11 mouse cellular contexts compared by ENCODE assay signal in the genomic region with DNA sequence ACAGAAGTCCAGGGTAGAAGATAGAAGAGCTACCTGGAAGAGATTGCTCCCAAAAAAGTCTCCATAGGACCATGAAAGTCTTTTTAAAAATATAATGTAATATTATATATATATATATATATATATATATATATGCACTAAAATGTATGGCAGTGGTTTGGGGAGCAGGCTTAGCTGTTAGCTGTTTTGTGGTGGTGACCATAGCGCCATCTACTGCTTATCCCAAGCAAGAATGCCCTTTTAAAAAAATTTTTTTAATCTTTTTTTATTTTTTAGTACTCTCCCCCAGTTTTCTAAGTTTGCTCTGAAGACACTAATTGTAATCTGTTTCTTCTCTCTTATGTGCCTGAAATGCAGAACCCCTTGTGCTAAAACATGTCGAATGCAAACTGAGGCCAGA.
DNase-seq lines count a peak whose midpoint lies in the region; ATAC-seq and TF ChIP-seq lines count a peak whose summit lies in the region.
"Had no signal": no experiment of that assay in that cellular context is flagged by ENCODE, and none has a peak within 500 bp of the region (broad histone marks: within the 10 kb centered on the region; RNA-seq: fewer than 3 reads in every experiment).

No protein-coding gene starts in this region.

- no peaks in the 10 kb centered on the region for H3K4me1 ChIP-seq in kidney, postnatal 0 days (replicated peaks; ENCODE audit: insufficient read depth, low read length)
- H3K4me1 ChIP-seq in midbrain, postnatal 0 days (ENCODE audit: insufficient read depth, low read length), result no peaks in the 10 kb centered on the region
- no peaks in the 10 kb centered on the region for H3K4me1 ChIP-seq in midbrain, embryonic 11.5 days (ENCODE audit: control insufficient read depth, insufficient read depth, low read length)
- H3K4me1 ChIP-seq: embryonic facial prominence, embryonic 13.5 days; heart, embryonic 13.5 days had no signal

- ATAC-seq in kidney, postnatal 0 days (replicated peaks; ENCODE audit: low FRiP score, low read depth), result no peak
- no peak for ATAC-seq in midbrain, postnatal 0 days (ENCODE audit: low FRiP score)
- no peak for ATAC-seq in midbrain, embryonic 11.5 days (ENCODE audit: low FRiP score)

- no peak overlapping the region for H3K9ac ChIP-seq in kidney, postnatal 0 days (ENCODE audit: low read depth, low read length)
- H3K9ac ChIP-seq in midbrain, postnatal 0 days (replicated peaks; ENCODE audit: low read length, poor library complexity, severe bottlenecking), result no peak overlapping the region
- H3K9ac ChIP-seq in midbrain, embryonic 11.5 days (ENCODE audit: low read length), result no peak overlapping the region
- H3K9ac ChIP-seq: embryonic facial prominence, embryonic 13.5 days; heart, embryonic 13.5 days had no signal

- no peak overlapping the region for H3K4me2 ChIP-seq in kidney, postnatal 0 days (ENCODE audit: low read length)
- H3K4me2 ChIP-seq in midbrain, postnatal 0 days (ENCODE audit: low read depth, low read length, poor library complexity, severe bottlenecking), result no peak overlapping the region
- no peak overlapping the region for H3K4me2 ChIP-seq in midbrain, embryonic 11.5 days
- H3K4me2 ChIP-seq: embryonic facial prominence, embryonic 13.5 days; heart, embryonic 13.5 days had no signal

- no peak overlapping the region for H3K4me3 ChIP-seq in kidney, postnatal 0 days (replicated peaks; ENCODE audit: low read depth, low read length)
- H3K4me3 ChIP-seq in midbrain, postnatal 0 days (ENCODE audit: low read depth, low read length), result no peak overlapping the region
- no peak overlapping the region for H3K4me3 ChIP-seq in midbrain, embryonic 11.5 days (ENCODE audit: low read depth, low read length)
- H3K4me3 ChIP-seq: embryonic facial prominence, embryonic 13.5 days; heart, embryonic 13.5 days had no signal

- DNase-seq in kidney, postnatal 0 days (ENCODE audit: low spot score), result peak; percentile 68
- no peak for DNase-seq in kidney, postnatal 14 days
- DNase-seq in midbrain, postnatal 0 days (ENCODE audit: low spot score), result peak; percentile 61
- DNase-seq in midbrain, embryonic 11.5 days (ENCODE audit: low spot score, missing footprints), result no peak
- DNase-seq in brain, embryonic 14.5 days (ENCODE audit: low read depth), result peak; percentile 72
- DNase-seq in spleen, postnatal 4 days (ENCODE audit: low spot score in 2 of 2), result no peak
- no peak for DNase-seq in urinary bladder, postnatal 10 days (ENCODE audit: low spot score)
- DNase-seq: layer of hippocampus, postnatal 36 days; thymus, postnatal 14 days had no signal

- no peak overlapping the region for H3K27ac ChIP-seq in kidney, postnatal 0 days
- no peak overlapping the region for H3K27ac ChIP-seq in midbrain, postnatal 0 days (ENCODE audit: low read depth, low read length)
- H3K27ac ChIP-seq in midbrain, embryonic 11.5 days (ENCODE audit: low read depth, low read length), result no peak overlapping the region
- H3K27ac ChIP-seq: embryonic facial prominence, embryonic 13.5 days; heart, embryonic 13.5 days had no signal

- peak; percentile 50; the same call in 1 of the 2 replicates for TF ChIP-seq CTCF in kidney, postnatal 0 days (IDR thresholded peaks at IDR 0.05; ENCODE audit: low read depth)
- TF ChIP-seq CTCF in midbrain, postnatal 0 days (IDR thresholded peaks at IDR 0.05), result peak; percentile 57
- TF ChIP-seq CTCF in brain, embryonic 14.5 days (IDR thresholded peaks at IDR 0.05; ENCODE audit: borderline replicate concordance, extremely low read depth, insufficient read depth, insufficient read length), result peak; percentile 41; the same call in 1 of the 2 replicates

- no peak for TF ChIP-seq POLR2A in brain, embryonic 14.5 days (IDR thresholded peaks at IDR 0.05; ENCODE audit: borderline replicate concordance, extremely low read depth, insufficient read depth, insufficient read length, poor library complexity, severe bottlenecking)

- no peaks in the 10 kb centered on the region for H3K27me3 ChIP-seq in kidney, postnatal 0 days (ENCODE audit: insufficient read depth, low read length)
- no peaks in the 10 kb centered on the region for H3K27me3 ChIP-seq in midbrain, postnatal 0 days (ENCODE audit: insufficient read depth, low read length)
- H3K27me3 ChIP-seq in midbrain, embryonic 11.5 days (ENCODE audit: control insufficient read depth, insufficient read depth, low read length), result no peaks in the 10 kb centered on the region
- H3K27me3 ChIP-seq: embryonic facial prominence, embryonic 13.5 days; heart, embryonic 13.5 days had no signal

- WGBS in kidney, postnatal 0 days, result 22% methylated on average over 2 of the region's 2 CpGs
- WGBS in midbrain, postnatal 0 days, result 39% methylated on average over 2 of the region's 2 CpGs
- WGBS in midbrain, embryonic 11.5 days, result 24% methylated on average over 2 of the region's 2 CpGs

- H3K36me3 ChIP-seq in kidney, postnatal 0 days (ENCODE audit: insufficient read depth, low read length), result no peaks in the 10 kb centered on the region
- H3K36me3 ChIP-seq in midbrain, postnatal 0 days (ENCODE audit: insufficient read depth, low read length), result no peaks in the 10 kb centered on the region
- H3K36me3 ChIP-seq in midbrain, embryonic 11.5 days (ENCODE audit: control insufficient read depth, insufficient read depth, low read length), result no peaks in the 10 kb centered on the region
- H3K36me3 ChIP-seq: embryonic facial prominence, embryonic 13.5 days; heart, embryonic 13.5 days had no signal

- H3K9me3 ChIP-seq in kidney, postnatal 0 days (replicated peaks; ENCODE audit: low read length), result no peaks in the 10 kb centered on the region
- H3K9me3 ChIP-seq in midbrain, postnatal 0 days (ENCODE audit: low read length), result no peaks in the 10 kb centered on the region
- no peaks in the 10 kb centered on the region for H3K9me3 ChIP-seq in midbrain, embryonic 11.5 days (ENCODE audit: control insufficient read depth, low read length)
- H3K9me3 ChIP-seq: embryonic facial prominence, embryonic 13.5 days; heart, embryonic 13.5 days had no signal

Comparison
In these comparisons a context has a peak if more than half of its experiments do, and no peak if none do; other contexts are left out.
1. DNase-seq: peak in kidney, postnatal 0 days (single experiment), midbrain, postnatal 0 days (single experiment) and brain, embryonic 14.5 days (single experiment); none in kidney, postnatal 14 days (single experiment), midbrain, embryonic 11.5 days (single experiment), spleen, postnatal 4 days (0 of 2) and urinary bladder, postnatal 10 days (single experiment).
2. Peak in every context shown above with its lines, with median percentiles within 50 percentile points of each other: CTCF ChIP-seq.